Mouse (Mus musculus) cerebellum, adult 2 months (tissue): ENCODE data around the gene Ctnnbl1.

Experiments
- CTCF ChIP-seq: fragments of 200-500 bp; IDR thresholded peaks from 2 replicates; pipeline ENCODE4 v1.5.1; 2011; ENCODE audit warnings: low read depth, mild to moderate bottlenecking, control low read depth, low read length, moderate library complexity, borderline replicate concordance; ENCODE audit not compliant: insufficient read depth
- POLR2A ChIP-seq: fragments of 200-500 bp; IDR thresholded peaks from 2 replicates; pipeline ENCODE4 v1.6.1; 2011; ENCODE audit warnings: low read length, control low read depth, borderline replicate concordance; ENCODE audit not compliant: insufficient read depth

DNA sequence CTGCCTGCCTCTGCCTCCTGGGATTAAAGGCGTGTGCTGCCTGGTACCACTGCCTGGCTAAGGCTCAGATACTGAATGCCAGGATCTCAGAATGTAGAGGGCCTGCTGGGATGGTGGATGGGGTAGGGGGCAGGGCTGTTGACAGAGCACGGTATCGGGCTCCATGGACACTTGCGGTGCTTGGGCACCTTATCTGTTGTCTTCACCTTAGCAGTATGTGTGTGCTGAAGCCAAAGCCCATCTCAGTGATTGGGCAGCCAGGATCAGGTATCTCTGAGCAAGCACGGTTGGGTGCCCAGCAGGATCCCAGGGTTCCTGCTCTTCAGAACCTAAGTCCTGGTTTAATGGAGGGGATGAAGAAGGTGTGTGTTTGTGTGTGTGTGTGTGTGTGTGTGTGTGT lies 21.2 kb downstream of the Ctnnbl1 start:
- TF ChIP-seq CTCF: no peak
- TF ChIP-seq POLR2A: no peak
